Mouse (Mus musculus) cerebellum, adult 9-11 months (tissue): ENCODE results near the gene Otp.

Experiments used
- DNase-seq: peaks from one replicate; pipeline ENCODE4 v3.0.0; 2022

Gene Otp

GRCm38 (mm10) chr13:94875396-94875880 is at the start of gene Otp:
Gene Otp (plus strand): TSS chr13:94875602.
- DNase-seq: no peak

- no peak for DNase-seq
Observed at GRCm38 (mm10) chr13:94826389-94826788, 49.0 kb upstream of the Otp start.

DNA sequence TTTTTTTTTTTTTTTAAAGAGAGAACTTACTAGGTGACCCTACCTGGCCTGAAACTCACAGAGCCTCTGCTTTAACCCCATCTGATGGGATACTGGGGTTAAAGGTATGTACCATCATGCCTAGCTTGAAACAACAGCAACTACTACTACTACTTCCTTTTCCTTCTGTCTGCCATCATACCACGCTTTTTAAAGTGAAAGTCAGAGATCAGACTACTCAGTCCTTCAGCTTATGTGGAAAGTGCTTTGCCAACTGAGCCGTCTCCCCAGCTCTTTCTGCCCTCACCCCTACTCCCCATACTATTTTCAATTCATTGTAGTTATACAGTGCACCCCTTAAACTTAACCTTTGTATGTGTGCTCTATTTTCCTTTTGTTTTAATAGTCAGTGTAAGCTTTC is 48.4 kb upstream of the Otp start:
- DNase-seq: no peak

DNA sequence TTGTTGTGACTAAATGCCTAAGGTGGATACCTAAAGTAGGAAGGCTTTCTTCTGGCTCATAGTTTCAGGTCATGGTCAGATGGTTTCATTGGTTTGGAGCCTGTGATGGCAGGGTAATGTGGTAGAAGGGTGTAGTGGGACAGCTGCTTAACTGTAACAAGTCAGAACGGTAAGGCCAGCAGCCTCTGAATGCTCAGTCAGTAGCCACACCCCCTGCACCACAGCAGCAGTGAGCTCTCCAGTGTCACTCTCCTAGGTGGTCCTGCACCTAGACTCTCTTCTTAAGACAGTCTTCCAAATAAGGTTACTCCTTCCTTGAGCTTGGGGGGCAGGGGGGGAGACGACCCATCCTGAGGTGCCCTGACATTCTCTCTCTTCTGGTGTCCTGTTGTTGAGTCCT is 47.6 kb upstream of the Otp start:
- no peak for DNase-seq

- no peak for DNase-seq
Observed at GRCm38 (mm10) chr13:94838047-94838720, 37.2 kb upstream of the Otp start.

DNA sequence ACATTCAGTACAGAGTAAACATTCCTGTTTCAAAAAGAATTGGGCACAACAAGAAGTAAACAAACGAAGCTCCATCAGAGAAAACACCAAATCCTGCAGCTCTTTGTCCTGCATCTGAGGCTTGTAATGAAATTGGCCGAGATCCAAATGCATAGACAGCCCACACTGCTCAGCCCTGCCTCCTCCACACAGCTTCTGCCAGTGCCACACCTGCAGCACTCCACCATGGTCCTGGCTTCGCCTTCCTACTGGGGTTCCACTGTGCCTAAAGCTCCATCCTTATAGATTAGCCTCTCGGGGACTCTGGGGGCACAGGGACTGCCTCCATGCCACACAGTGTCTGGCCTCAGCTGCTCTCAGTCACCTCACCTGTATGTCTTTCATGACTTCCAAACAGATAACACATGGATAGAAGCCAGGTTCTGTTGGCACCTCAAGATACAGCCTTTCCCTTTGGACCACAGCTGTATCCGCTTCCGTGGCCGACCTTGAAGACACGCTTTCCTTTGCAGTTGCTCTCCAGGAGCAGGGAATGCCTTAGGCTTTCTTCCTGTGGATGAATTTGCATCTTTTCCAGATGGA is 36.6 kb upstream of the Otp start:
- no peak for DNase-seq

DNA sequence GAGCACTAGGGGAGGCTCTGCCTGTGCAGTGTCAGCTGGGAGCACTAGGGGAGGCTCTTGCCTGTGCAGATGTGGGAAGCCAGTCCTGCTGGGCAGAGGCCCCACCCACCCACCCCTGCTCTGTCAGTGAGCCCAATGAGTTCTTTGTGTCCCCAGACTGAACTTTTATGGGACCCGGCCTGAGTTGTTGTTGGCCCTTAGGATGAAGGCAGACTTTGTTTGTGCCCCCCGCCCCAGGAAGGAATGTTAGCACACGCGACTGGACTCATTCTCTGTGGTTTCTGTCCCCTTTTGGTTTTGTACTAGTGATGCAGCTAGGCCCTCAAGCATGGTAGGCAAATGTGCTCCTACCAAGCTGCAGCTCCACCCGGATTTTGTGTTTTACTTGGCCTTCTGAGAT is 32.2 kb upstream of the Otp start:
- no peak for DNase-seq

DNA sequence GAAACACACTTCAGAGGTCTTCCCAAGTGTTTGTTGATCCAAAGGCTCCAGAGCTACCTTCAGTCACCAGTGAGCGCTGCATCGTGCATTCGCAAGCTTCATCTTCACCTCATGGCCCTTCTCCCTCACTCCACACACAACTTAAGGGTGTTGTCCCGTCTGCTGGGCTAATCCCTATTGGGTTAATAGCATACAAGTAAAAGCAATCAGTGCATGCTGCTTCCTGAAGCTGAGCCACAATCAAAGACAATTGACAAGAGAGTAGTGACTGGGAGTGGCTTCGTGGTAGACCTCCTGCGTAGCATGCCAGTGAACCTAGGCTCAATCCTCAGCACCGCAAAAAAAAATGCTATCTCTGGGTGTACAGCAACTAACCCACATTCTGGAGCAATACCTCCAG is 27.5 kb upstream of the Otp start:
- no peak for DNase-seq

DNA sequence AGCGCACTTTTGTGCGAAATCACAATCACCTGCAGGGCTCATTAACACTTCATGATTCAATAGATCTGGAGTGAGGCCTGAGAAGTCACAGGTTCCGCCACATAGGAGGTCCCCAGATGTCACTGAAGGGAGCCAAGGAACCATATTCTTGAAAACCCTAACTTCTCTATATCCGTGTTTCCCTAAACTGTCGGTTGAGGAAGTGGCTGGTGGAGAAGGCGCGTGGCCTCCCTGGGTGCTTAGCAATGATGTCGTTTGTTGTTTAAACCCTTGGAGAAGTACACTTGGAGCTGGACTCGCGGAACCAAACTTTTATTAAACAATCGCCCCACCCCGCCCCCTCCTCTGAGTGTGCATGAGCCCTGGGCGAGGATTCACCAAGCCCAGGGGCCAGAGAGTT is 26.1 kb upstream of the Otp start:
- no peak for DNase-seq

DNA sequence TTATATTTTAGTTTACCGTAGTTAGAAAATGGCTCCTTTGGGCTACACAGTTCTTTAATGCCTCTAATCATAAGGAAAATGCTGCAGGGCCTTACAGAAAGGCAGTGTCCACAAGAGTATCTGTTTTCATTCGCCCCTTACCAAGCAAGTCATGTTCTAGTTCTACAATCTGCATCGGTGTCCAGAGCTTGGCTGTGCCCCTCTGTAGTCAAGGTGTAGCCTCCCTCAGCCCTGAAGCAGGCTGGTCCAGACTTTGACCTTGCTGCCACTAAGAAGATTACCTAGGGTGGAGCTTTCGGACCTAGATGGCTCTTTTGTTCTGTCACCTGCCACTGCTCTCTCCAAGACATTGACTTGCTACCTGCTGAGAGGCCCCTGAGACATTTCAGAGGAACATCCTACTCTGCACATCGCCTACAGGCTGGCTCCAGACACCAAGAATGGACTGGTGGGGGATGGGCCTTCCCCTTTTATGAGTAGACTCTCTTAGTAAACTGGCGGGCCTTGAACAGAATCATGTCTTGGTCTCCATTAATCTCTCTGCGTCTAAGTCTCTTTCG is 17.3 kb upstream of the Otp start:
- no peak for DNase-seq

DNA sequence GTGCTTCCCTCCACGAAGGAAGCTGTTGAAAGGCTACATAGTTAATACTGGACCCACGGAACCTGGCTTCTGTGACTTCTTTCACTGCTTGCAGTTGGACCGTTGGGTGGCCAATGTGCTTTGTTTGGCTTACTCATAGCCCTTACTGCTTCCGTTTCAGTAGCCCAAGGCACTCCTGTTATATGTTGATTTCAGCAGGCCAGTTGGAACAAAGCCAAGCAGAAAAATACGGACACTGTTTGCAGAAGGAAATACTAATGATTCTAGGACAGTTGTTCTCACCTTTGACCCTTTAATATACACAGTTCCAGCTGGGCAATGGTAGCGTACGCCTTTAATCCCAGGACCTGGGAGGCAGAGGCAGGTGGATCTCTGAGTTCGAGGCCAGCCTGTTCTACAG is 16.1 kb upstream of the Otp start:
- no peak for DNase-seq

DNA sequence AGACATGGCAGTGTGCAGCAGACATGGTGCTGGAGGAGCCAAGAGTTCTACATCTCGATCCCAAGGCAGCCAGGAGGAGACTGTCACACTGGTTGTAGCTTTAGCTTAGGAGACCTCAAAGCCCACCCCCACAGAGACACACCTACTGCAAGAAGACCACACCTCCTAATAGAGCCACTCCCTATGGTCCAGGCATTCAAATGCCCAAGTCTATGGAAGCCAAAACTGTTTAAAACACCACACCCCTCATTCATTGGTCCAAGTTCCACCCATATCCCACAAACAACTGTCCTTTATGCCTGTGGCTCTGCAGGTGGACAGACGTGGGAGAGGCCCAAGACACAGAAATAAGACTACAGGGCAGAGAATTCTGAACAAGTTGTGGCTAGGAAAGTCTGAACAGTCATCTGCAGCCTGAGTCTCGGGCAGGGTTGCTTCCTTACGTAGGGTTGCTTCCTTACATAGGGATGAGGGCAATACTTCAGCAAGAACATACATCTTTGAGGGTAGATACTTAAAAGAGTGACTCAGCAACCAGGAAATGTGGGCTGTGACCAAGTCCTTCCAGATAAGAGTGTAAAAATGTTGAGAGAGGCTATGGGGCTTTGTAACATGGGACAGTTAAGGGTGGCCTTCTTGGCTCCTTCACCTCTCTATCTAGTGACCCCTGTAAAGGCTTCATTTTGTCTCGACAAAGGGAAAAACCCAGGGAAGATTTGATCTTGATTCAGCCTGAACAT is 12.7 kb upstream of the Otp start:
- no peak for DNase-seq

DNA sequence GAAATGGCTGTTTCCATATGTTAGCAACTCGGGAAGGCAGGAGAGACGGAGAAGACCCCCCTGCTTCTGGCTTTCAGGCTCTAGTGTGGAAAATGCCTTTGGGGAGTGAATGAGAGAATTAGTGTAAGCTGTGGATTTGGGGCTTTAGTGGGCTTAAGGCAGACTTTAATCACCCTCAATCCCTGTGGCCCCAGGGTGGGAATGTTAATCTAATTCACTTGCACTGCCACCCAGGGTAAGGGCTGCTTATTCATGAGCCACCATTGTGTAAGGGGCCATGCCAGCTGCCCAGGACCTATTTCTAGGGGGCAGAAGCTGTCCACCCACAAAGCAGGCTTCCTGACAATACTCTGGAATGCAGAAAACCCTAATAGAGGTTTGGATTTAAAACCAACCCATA is 8.5 kb upstream of the Otp start:
- no peak for DNase-seq

DNA sequence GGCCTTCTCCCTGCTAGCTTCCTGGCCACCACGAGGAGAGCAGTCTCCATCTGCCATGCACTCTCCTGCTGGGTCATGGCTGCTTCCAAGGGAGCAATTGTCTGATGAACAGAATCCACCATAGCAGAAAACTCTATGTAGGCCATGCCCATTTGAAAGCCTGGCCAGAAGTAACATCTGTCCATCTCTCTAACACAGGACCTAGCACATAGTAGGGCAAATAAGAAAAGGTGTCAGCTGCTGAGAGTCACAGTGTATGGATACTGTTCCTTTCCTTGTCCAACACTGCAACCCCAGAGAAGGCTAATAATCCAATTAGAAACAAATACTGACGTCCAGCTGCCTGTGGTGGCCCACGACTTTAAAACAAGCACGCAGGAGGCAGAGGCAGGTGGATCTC is 7.6 kb upstream of the Otp start:
- DNase-seq: no peak

DNA sequence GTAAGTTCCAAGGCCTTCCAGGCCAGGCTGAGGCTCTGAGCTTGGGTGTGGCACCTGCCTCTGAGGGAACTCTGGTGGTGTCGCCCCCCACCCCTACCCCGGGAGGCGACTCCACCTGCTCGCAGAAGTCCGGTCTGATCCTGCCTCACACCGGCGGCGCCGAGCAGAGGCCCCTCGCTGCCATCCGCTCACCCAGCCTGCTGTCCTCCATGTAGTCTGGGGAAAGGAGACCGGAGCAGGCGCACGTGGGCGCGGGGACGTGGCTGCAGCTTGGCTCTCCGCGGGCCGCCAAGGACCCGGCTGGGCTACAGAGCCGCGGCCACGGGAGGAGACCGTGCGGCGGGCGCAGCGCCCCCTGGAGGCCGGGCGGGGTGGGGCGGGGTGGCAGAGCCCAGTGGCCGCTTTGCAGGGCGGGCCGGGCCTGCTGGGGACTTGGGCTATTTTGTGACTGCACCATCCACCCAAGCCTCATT is 6.9 kb upstream of the Otp start:
- no peak for DNase-seq

GRCm38 (mm10) chr13:94869541-94869940 is 5.9 kb upstream of the Otp start:
- DNase-seq: no peak

GRCm38 (mm10) chr13:94870071-94870460 is 5.3 kb upstream of the Otp start:
- no peak for DNase-seq

DNA sequence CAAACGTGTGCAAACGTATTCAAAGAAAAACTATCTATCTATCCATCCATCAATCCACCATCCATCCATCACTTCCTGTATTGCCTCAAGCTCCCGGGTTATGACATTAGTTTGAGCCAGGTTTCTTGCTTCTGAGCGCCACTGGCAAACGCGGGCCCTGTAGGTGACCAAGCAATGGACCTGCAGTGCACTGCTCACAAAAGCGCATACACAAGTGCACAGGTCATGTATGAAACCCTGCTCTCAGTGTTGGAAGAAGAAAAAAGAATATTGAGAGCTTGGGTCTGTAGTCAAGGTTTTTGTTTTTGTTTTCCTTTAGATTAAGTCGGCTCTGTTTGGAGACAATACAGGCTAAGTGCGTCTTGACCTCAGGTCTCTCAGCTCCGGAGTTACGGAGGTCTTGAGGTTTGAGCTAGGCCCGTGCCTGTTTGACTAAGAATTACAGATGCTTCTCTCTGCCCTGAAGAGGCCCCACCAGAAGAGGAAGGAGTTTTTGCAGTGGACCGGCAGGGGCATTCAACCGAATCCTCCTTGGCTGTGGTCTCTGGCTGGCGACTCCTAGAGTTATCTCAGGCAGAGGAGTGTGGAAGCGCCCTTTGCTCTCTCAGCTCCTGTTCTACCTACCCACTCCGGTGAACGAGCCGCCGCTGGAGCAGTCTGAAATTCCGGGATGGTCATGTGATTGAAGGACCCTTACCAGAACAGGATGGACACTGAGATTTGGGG is 4.8 kb upstream of the Otp start:
- no peak for DNase-seq

DNA sequence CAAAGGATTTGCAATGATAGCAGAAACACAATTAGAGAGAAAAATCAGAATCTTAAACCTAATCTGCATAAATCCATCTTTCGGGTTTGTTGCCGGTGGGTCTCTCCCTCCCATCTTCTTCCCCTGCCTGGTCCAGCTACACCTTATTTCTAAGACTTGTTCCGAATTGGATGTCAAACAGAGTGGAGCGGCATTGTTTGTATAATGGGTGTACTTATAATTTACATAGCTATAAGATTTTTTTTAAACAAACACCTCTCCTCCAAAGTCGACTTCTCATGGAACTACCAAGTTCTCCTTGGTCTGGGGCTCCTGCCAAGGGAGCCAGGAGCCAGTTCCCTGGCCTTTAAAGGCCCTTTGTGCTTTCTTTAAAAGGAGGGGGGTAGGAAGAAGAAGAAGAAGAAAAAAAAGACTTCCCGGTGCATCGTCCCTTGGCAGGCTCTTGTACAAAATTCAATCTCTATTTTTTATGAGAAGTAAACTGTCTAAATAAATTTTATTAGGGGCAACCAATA is 3.5 kb upstream of the Otp start:
- DNase-seq: no peak

GRCm38 (mm10) chr13:94872439-94872838 is 3.0 kb upstream of the Otp start:
- no peak for DNase-seq

DNA sequence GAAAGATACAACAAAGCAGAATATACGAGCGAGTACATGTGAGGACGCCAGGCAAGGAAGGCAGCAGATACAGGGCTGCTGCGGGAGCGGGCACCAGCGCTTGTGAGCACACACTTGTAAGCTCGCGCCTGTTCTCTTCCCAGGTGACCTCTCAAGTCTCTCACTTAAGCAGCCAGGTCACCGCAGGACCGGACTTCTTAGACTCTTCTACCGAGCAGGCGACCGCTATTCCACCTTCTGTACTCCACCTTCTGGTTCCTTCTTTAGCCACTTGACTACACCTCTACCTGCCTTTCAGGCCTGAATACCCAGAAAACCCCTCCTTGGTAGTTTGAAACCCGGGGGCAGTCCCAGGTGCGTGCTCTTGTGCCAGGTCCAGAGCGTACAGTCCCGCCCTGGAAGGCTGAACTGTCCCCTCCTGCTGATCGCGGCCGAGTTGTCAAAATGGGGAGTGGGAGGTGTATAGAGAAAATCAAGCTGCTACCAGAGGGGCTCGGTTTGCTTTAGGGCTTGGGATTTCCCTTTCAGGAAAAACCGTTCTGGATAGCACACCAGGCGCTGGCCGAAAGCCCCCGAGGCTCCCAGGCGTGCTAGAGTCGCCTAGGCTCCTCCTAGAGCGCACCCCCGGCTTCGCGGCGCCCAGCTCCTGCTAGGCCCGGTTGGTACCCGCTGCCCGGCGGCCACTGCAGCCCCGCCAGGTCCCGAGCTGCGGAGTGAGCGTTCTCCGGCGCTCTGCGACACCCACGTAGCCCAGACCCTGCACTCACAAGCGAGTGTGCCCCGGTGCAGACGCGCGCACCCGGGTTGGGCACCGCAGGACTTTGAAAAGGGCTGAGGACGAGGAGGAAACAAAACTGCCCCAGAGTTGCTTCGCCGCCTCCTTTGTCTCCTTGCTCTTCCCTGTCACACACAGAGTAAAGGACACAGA is 2.0 kb upstream of the Otp start:
- DNase-seq: no peak

GRCm38 (mm10) chr13:94874039-94874425 is 1.4 kb upstream of the Otp start:
- DNase-seq: no peak
